Mouse (Mus musculus): ENCODE results near the gene Ttc17. TPM values are rescaled to one million over a fixed set of nuclear protein-coding genes. Genes with fewer than 3 reads are reported as not detected.

Gene Ttc17
- total and polyA plus RNA-seq, 2 experiments = 12.1 to 17.0 TPM

- peaks cover 22% of the 10 kb centered on the region; the same call in 1 of the 2 replicates for H3K36me3 ChIP-seq (ENCODE audit: control insufficient read depth, insufficient read depth, low read length)
- TF ChIP-seq CTCF (IDR thresholded peaks at IDR 0.05; ENCODE audit: low read depth, low read length) = no peak
- no peak for TF ChIP-seq POLR2A (IDR thresholded peaks at IDR 0.05; ENCODE audit: extremely low read depth, insufficient read depth, low read length)
- H3K79me2 ChIP-seq (ENCODE audit: control insufficient read depth, insufficient read depth, low read length) = no peaks in the 10 kb centered on the region
- 96% methylated on average over 10 of the region's 10 CpGs for WGBS
- no peak for DNase-seq (ENCODE audit: extremely low read depth, low read depth, low spot score)
- no peaks in the 10 kb centered on the region for H3K27me3 ChIP-seq (ENCODE audit: control insufficient read depth, insufficient read depth, low read length)
- H3K4me1 ChIP-seq (ENCODE audit: control insufficient read depth, insufficient read depth, low read length) = no peaks in the 10 kb centered on the region
- H3K4me3 ChIP-seq (ENCODE audit: insufficient read depth, low read depth, low read length) = no peak overlapping the region
- H3K9ac ChIP-seq (ENCODE audit: low read depth, low read length) = no peak overlapping the region
- no peak overlapping the region for H3K27ac ChIP-seq (replicated peaks; ENCODE audit: insufficient read depth, low read depth, low read length)
Observed at GRCm38 (mm10) chr2:94303984-94304383, 102.5 kb downstream of the Ttc17 start.

GRCm38 (mm10) chr2:94302393-94302792 is 104.1 kb downstream of the Ttc17 start:
- Histone ChIP-seq H3K36me3 (ENCODE audit: control insufficient read depth, insufficient read depth, low read length) (peaks cover 22% of the 10 kb centered on the region; the same call in 1 of the 2 replicates), H3K79me2 (ENCODE audit: control insufficient read depth, insufficient read depth, low read length) (no peaks in the 10 kb centered on the region), H3K4me1 (ENCODE audit: control insufficient read depth, insufficient read depth, low read length) (no peaks in the 10 kb centered on the region), H3K27ac (replicated peaks; ENCODE audit: insufficient read depth, low read depth, low read length) (no peak overlapping the region), H3K27me3 (ENCODE audit: control insufficient read depth, insufficient read depth, low read length) (no peaks in the 10 kb centered on the region), H3K4me3 (ENCODE audit: insufficient read depth, low read depth, low read length) (no peak overlapping the region), H3K9ac (ENCODE audit: low read depth, low read length) (no peak overlapping the region)
- WGBS = 92% methylated on average over 5 of the region's 5 CpGs
- DNase-seq (ENCODE audit: extremely low read depth, low read depth, low spot score) = no peak
- TF ChIP-seq CTCF (IDR thresholded peaks at IDR 0.05; ENCODE audit: low read depth, low read length) = no peak
- no peak for TF ChIP-seq POLR2A (IDR thresholded peaks at IDR 0.05; ENCODE audit: extremely low read depth, insufficient read depth, low read length)

GRCm38 (mm10) chr2:94301749-94302148 is 104.7 kb downstream of the Ttc17 start:
- DNase-seq (ENCODE audit: extremely low read depth, low read depth, low spot score) = no peak
- TF ChIP-seq POLR2A (IDR thresholded peaks at IDR 0.05; ENCODE audit: extremely low read depth, insufficient read depth, low read length) (no peak), CTCF (IDR thresholded peaks at IDR 0.05; ENCODE audit: low read depth, low read length) (no peak)
- H3K4me1 ChIP-seq (ENCODE audit: control insufficient read depth, insufficient read depth, low read length) = no peaks in the 10 kb centered on the region

GRCm38 (mm10) chr2:94297467-94297866 is 109.0 kb downstream of the Ttc17 start:
- Histone ChIP-seq H3K4me1 (ENCODE audit: control insufficient read depth, insufficient read depth, low read length) (no peaks in the 10 kb centered on the region), H3K27me3 (ENCODE audit: control insufficient read depth, insufficient read depth, low read length) (no peaks in the 10 kb centered on the region), H3K79me2 (ENCODE audit: control insufficient read depth, insufficient read depth, low read length) (no peaks in the 10 kb centered on the region), H3K9ac (ENCODE audit: low read depth, low read length) (no peak overlapping the region), H3K36me3 (ENCODE audit: control insufficient read depth, insufficient read depth, low read length) (peaks cover 16% of the 10 kb centered on the region; the same call in 1 of the 2 replicates), H3K27ac (replicated peaks; ENCODE audit: insufficient read depth, low read depth, low read length) (no peak overlapping the region), H3K4me3 (ENCODE audit: insufficient read depth, low read depth, low read length) (no peak overlapping the region)
- DNase-seq (ENCODE audit: extremely low read depth, low read depth, low spot score) = no peak
- TF ChIP-seq POLR2A (IDR thresholded peaks at IDR 0.05; ENCODE audit: extremely low read depth, insufficient read depth, low read length) (no peak), CTCF (IDR thresholded peaks at IDR 0.05; ENCODE audit: low read depth, low read length) (no peak)
- WGBS = 81% methylated on average over 3 of the region's 3 CpGs

More at GRCm38 (mm10) chr2:94301749-94302148, 104.7 kb downstream of the Ttc17 start:
- 97% methylated on average over 8 of the region's 8 CpGs for whole genome bisulfite sequencing
- Histone ChIP-seq H3K27me3 (ENCODE audit: control insufficient read depth, insufficient read depth, low read length) (no peaks in the 10 kb centered on the region), H3K4me3 (ENCODE audit: insufficient read depth, low read depth, low read length) (no peak overlapping the region), H3K36me3 (ENCODE audit: control insufficient read depth, insufficient read depth, low read length) (peaks cover 22% of the 10 kb centered on the region; the same call in 1 of the 2 replicates), H3K79me2 (ENCODE audit: control insufficient read depth, insufficient read depth, low read length) (no peaks in the 10 kb centered on the region), H3K9ac (ENCODE audit: low read depth, low read length) (no peak overlapping the region), H3K27ac (replicated peaks; ENCODE audit: insufficient read depth, low read depth, low read length) (no peak overlapping the region)

GRCm38 (mm10) chr2:94290483-94290882 is 116.0 kb downstream of the Ttc17 start:
- TF ChIP-seq CTCF (IDR thresholded peaks at IDR 0.05; ENCODE audit: low read depth, low read length) (peak; percentile 89), POLR2A (IDR thresholded peaks at IDR 0.05; ENCODE audit: extremely low read depth, insufficient read depth, low read length) (no peak)
- Histone ChIP-seq H3K27ac (replicated peaks; ENCODE audit: insufficient read depth, low read depth, low read length) (no peak overlapping the region), H3K36me3 (ENCODE audit: control insufficient read depth, insufficient read depth, low read length) (no peaks in the 10 kb centered on the region), H3K4me1 (ENCODE audit: control insufficient read depth, insufficient read depth, low read length) (no peaks in the 10 kb centered on the region), H3K9ac (ENCODE audit: low read depth, low read length) (no peak overlapping the region), H3K4me3 (ENCODE audit: insufficient read depth, low read depth, low read length) (no peak overlapping the region), H3K79me2 (ENCODE audit: control insufficient read depth, insufficient read depth, low read length) (no peaks in the 10 kb centered on the region), H3K27me3 (ENCODE audit: control insufficient read depth, insufficient read depth, low read length) (no peaks in the 10 kb centered on the region)
- 3% methylated on average over 5 of the region's 5 CpGs for WGBS
- DNase-seq (ENCODE audit: extremely low read depth, low read depth, low spot score) = peak; percentile 22

- 62% methylated on average over 6 of the region's 6 CpGs for WGBS
- no peak for DNase-seq (ENCODE audit: extremely low read depth, low read depth, low spot score)
- no peaks in the 10 kb centered on the region for H3K27me3 ChIP-seq (ENCODE audit: control insufficient read depth, insufficient read depth, low read length)
- H3K9ac ChIP-seq (ENCODE audit: low read depth, low read length) = no peak overlapping the region
- H3K4me3 ChIP-seq (ENCODE audit: insufficient read depth, low read depth, low read length) = no peak overlapping the region
- H3K27ac ChIP-seq (replicated peaks; ENCODE audit: insufficient read depth, low read depth, low read length) = no peak overlapping the region
- no peak for TF ChIP-seq CTCF (IDR thresholded peaks at IDR 0.05; ENCODE audit: low read depth, low read length)
- no peak for TF ChIP-seq POLR2A (IDR thresholded peaks at IDR 0.05; ENCODE audit: extremely low read depth, insufficient read depth, low read length)
- no peaks in the 10 kb centered on the region for H3K79me2 ChIP-seq (ENCODE audit: control insufficient read depth, insufficient read depth, low read length)
- no peaks in the 10 kb centered on the region for H3K36me3 ChIP-seq (ENCODE audit: control insufficient read depth, insufficient read depth, low read length)
- H3K4me1 ChIP-seq (ENCODE audit: control insufficient read depth, insufficient read depth, low read length) = no peaks in the 10 kb centered on the region
Observed at GRCm38 (mm10) chr2:94289659-94290058, 116.8 kb downstream of the Ttc17 start.
